Mouse (Mus musculus) heart, adult 2 months (tissue): ENCODE data around the gene Scgn. TPM values are rescaled to one million over a fixed set of nuclear protein-coding genes. Genes with fewer than 3 reads are reported as not detected.

Source experiments
- DNase-seq, 2 experiments: peaks; one replicate each; pipeline ENCODE4 v3.0.0; 2021
- H3K27ac ChIP-seq: fragments of 200-600 bp; 2 replicates; pipeline ENCODE4 v1.8.1; 2022
- H3K27me3 ChIP-seq: fragments of 200-500 bp; 2 replicates; pipeline ENCODE4 v1.6.1; 2012; ENCODE audit warnings: mild to moderate bottlenecking, low read length, inconsistent platforms, mixed read lengths; ENCODE audit not compliant: control insufficient read depth, insufficient read depth
- H3K36me3 ChIP-seq: fragments of 200-500 bp; 2 replicates; pipeline ENCODE4 v1.6.1; 2012; ENCODE audit warnings: low read length, inconsistent platforms; ENCODE audit not compliant: control insufficient read depth, insufficient read depth
- H3K4me1 ChIP-seq: fragments of 200-500 bp; 2 replicates; pipeline ENCODE4 v1.6.1; 2011; ENCODE audit warnings: low read length; ENCODE audit not compliant: control insufficient read depth, insufficient read depth
- H3K4me3 ChIP-seq: fragments of 200-600 bp; 2 replicates; pipeline ENCODE4 v1.8.1; 2022
- H3K79me2 ChIP-seq: fragments of 200-500 bp; replicated peaks from 2 replicates; pipeline ENCODE4 v1.6.1; 2012; ENCODE audit warnings: mild to moderate bottlenecking, inconsistent platforms, low read length, moderate library complexity, mixed read lengths; ENCODE audit not compliant: control insufficient read depth, insufficient read depth
- H3K9ac ChIP-seq: fragments of 200-500 bp; 2 replicates; pipeline ENCODE4 v1.6.1; 2012; ENCODE audit warnings: low read depth, mild to moderate bottlenecking, control low read depth, inconsistent platforms, low read length, mixed read lengths
- CTCF ChIP-seq: fragments of 200-600 bp; IDR thresholded peaks from 2 replicates; pipeline ENCODE4 v1.8.1; 2022; ENCODE audit warnings: antibody characterized with exemption, mild to moderate bottlenecking, moderate library complexity
- EP300 ChIP-seq: fragments of 200-500 bp; IDR thresholded peaks from 2 replicates; pipeline ENCODE4 v1.6.1; 2011; ENCODE audit warnings: low read depth, low read length, control low read depth; ENCODE audit not compliant: insufficient read depth
- POLR2A ChIP-seq: fragments of 200-500 bp; IDR thresholded peaks from 2 replicates; pipeline ENCODE4 v1.6.1; 2011; ENCODE audit warnings: mild to moderate bottlenecking, low read depth, low read length, control low read depth; ENCODE audit not compliant: insufficient read depth
- WGBS: fragments of 180-500 bp; shearing (Covaris S2); methylation state at CpG from one replicate; pipeline ENCODE4 v1.1.7; 2018; 5-methylcytosine and 5-hydroxymethylcytosine counted together
- intact Hi-C: fragments of 180-260 bp; cut with DNase I; formaldehyde crosslinking; loops from one replicate; pipeline ENCODE4 v1.15.1; 2025
- microRNA-seq, 2 experiments: library from miRNA; unstranded; fragments of <30 nt; microRNA quantifications; one replicate each; pipeline ENCODE4 v1.2.0; 2021
- polyA plus RNA-seq: library from polyadenylated mRNA; depleted of rRNA; stranded (reverse); fragments of >200 nt; gene quantifications from 2 replicates; pipeline ENCODE4 v1.2.3, GENCODE M21; 2012; rRNA removed
- total RNA-seq, 2 experiments: library from RNA; stranded (reverse); gene quantifications; 2 replicates each; pipeline ENCODE4 v1.2.3; 2021

Scgn gene
- total and polyA plus RNA-seq, 3 experiments = not detected

DNA sequence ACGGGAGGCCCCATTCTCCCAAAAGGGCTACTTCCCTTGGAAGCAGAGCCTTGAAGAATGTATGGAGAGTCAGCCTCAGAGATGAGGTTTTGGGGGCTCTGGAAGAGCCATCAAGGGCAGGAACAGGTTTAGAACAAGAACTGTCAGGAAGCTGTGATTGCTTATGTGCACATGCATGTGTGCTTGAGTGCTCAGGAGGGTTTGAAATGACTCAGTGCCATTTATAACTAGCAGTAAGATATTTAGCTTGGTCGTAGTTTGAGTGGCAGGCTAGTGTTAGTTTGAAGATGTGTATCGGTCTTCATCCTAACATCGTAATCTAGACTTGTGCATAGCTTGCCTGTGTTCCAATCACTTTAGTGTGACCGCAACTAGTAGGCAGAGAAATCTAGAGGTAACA, 84.1 kb downstream of the Scgn start:
- H3K9ac ChIP-seq = no peak overlapping the region
- WGBS = 86% methylated on average over 5 of the region's 5 CpGs
- no peaks in the 10 kb centered on the region for H3K27me3 ChIP-seq
- DNase-seq = no peak
- H3K79me2 ChIP-seq = no peaks in the 10 kb centered on the region
- H3K36me3 ChIP-seq = no peaks in the 10 kb centered on the region
- H3K27ac ChIP-seq = no peak overlapping the region
- intact Hi-C loops = no loop called here
- TF ChIP-seq POLR2A = no peak
- TF ChIP-seq CTCF = no peak
- no peak for TF ChIP-seq EP300
- H3K4me3 ChIP-seq = no peak overlapping the region
- H3K4me1 ChIP-seq = no peaks in the 10 kb centered on the region

Small RNAs within 50 kb of the gene (microRNA-seq; reads per million reads assigned to microRNA genes)
- 0 reads per million in 2 experiments for gene Gm44344

Other genes with a start within 250 kb of the Scgn start
- gene Hist1h3c, start 245.6 kb downstream of the Scgn start, total RNA-seq = 1 to 10 TPM in 1 of 2 experiments, not detected in 1; 2.5 TPM
- gene Hist1h3c, start 245.6 kb downstream of the Scgn start, polyA plus RNA-seq = 0.64 TPM in 1 of 2 replicates, not detected in the other
- gene Hist1h2bb, start 244.5 kb downstream of the Scgn start, total RNA-seq = 1 to 10 TPM; 3.2 to 4.9 TPM
- gene Hist1h2bb, start 244.5 kb downstream of the Scgn start, polyA plus RNA-seq = 0.47 and 0.76 TPM in 2 replicates
- 1 to 10 TPM; 4.4 to 6.7 TPM for gene Hist1h2ab, start 240.1 kb downstream of the Scgn start, total RNA-seq
- 0.51 TPM in 1 of 2 replicates, not detected in the other for gene Hist1h2ab, start 240.1 kb downstream of the Scgn start, polyA plus RNA-seq
- 1 to 10 TPM; 6.4 to 8.0 TPM for gene Hist1h3b, start 238.9 kb downstream of the Scgn start, total RNA-seq
- gene Hist1h3b, start 238.9 kb downstream of the Scgn start, polyA plus RNA-seq = 1.7 TPM in 1 of 2 replicates, not detected in the other
- gene Hist1h4b, start 234.2 kb downstream of the Scgn start, total RNA-seq = 10 to 100 TPM in 1 of 2 experiments, 1 to 10 TPM in 1; 4.9 to 11.3 TPM
- 1.1 TPM in 1 of 2 replicates, not detected in the other for gene Hist1h4b, start 234.2 kb downstream of the Scgn start, polyA plus RNA-seq
- gene Hist1h4a, start 230.0 kb downstream of the Scgn start, total RNA-seq = 1 to 10 TPM; 6.2 to 7.2 TPM
- gene Hist1h4a, start 230.0 kb downstream of the Scgn start, polyA plus RNA-seq = 0.47 TPM in 1 of 2 replicates, not detected in the other
- 1 to 10 TPM; 5.1 to 8.9 TPM for gene Hist1h3a, start 228.8 kb downstream of the Scgn start, total RNA-seq
- not detected in 2 replicates for gene Hist1h3a, start 228.8 kb downstream of the Scgn start, polyA plus RNA-seq
- gene Hist1h1a, start 227.5 kb downstream of the Scgn start, total RNA-seq = 1 to 10 TPM; 2.0 to 3.4 TPM
- 0.21 and 0.26 TPM in 2 replicates for gene Hist1h1a, start 227.5 kb downstream of the Scgn start, polyA plus RNA-seq
- gene Trim38, start 221.3 kb downstream of the Scgn start, total RNA-seq = under 1 TPM in 1 of 2 experiments, not detected in 1; 0.11 TPM
- gene Trim38, start 221.3 kb downstream of the Scgn start, polyA plus RNA-seq = 0.08 and 0.12 TPM in 2 replicates
- not detected for gene Slc17a2, start 184.2 kb downstream of the Scgn start, total RNA-seq
- 0.06 and 0.09 TPM in 2 replicates for gene Slc17a2, start 184.2 kb downstream of the Scgn start, polyA plus RNA-seq
- not detected for gene Slc17a3, start 151.8 kb downstream of the Scgn start, total RNA-seq
- gene Slc17a3, start 151.8 kb downstream of the Scgn start, polyA plus RNA-seq = not detected in 2 replicates
- gene Slc17a1, start 123.5 kb downstream of the Scgn start, total RNA-seq = not detected
- not detected in 2 replicates for gene Slc17a1, start 123.5 kb downstream of the Scgn start, polyA plus RNA-seq
- not detected for gene Slc17a4, start 76.2 kb downstream of the Scgn start, total RNA-seq
- gene Slc17a4, start 76.2 kb downstream of the Scgn start, polyA plus RNA-seq = not detected in 2 replicates
- not detected for gene Hist1h2ba, start 57.1 kb downstream of the Scgn start, total RNA-seq
- not detected in 2 replicates for gene Hist1h2ba, start 57.1 kb downstream of the Scgn start, polyA plus RNA-seq
- not detected for gene Hist1h2aa, start 56.8 kb downstream of the Scgn start, total RNA-seq
- not detected in 2 replicates for gene Hist1h2aa, start 56.8 kb downstream of the Scgn start, polyA plus RNA-seq